In the genomic region with DNA sequence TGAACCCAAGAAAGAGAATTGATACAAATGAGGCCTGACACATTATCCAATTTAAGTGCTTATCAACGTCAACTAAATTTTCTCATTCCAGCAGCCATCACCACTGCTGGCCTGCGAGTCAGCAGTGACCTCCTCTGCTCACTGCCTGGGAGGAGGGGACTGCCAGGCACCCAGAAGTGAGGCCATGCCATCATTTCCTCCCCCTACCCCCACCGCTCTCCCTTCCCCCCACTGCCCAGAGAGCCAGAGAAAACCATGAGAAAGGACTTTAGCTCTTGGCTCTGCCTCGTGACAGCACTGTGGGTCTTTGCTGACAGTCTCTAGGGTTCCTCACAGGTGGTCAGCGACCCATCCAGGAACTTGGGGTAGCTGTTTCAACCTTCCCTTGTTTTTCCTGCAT, we compare ENCODE assay signal across 8 mouse cellular contexts. TPM values are rescaled to one million over a fixed set of nuclear protein-coding genes. Genes with fewer than 3 reads are reported as not detected.
DNase-seq lines count a peak whose midpoint lies in the region; ATAC-seq and TF ChIP-seq lines count a peak whose summit lies in the region.

No protein-coding gene starts in this region.

- WGBS in kidney, adult 2 months: 37% methylated on average over 5 of the region's 5 CpGs
- WGBS in kidney, embryonic 15.5 days: 30% methylated on average over 5 of the region's 5 CpGs
- 21% methylated on average over 5 of the region's 5 CpGs for WGBS in bone marrow, adult 2 months
- WGBS in limb, embryonic 13.5 days: 40% methylated on average over 5 of the region's 5 CpGs
- WGBS in forebrain, embryonic 12.5 days: 52% methylated on average over 5 of the region's 5 CpGs

- no peak for ATAC-seq in kidney, embryonic 15.5 days (replicated peaks; ENCODE audit: low FRiP score)
- no peak for ATAC-seq in limb, embryonic 13.5 days (ENCODE audit: low FRiP score, low read depth)
- no peak for ATAC-seq in forebrain, embryonic 12.5 days (ENCODE audit: low FRiP score)

- no peaks in the 10 kb centered on the region for H3K4me1 ChIP-seq in kidney, adult 2 months (ENCODE audit: control insufficient read depth, insufficient read depth, low read length)
- peaks cover 15% of the 10 kb centered on the region for H3K4me1 ChIP-seq in kidney, embryonic 15.5 days
- peaks cover 54% of the 10 kb centered on the region for H3K4me1 ChIP-seq in E14TG2a.4 (replicated peaks; ENCODE audit: low read depth, low read length)
- peaks cover 1% of the 10 kb centered on the region; the same call in 1 of the 2 replicates for H3K4me1 ChIP-seq in bone marrow, adult 2 months (ENCODE audit: control insufficient read depth, insufficient read depth, low read length)
- H3K4me1 ChIP-seq in limb, embryonic 13.5 days: peaks cover 4% of the 10 kb centered on the region; the same call in 1 of the 2 replicates
- peaks cover 9% of the 10 kb centered on the region for H3K4me1 ChIP-seq in forebrain, embryonic 12.5 days

- no peak for TF ChIP-seq CTCF in kidney, adult 2 months (conservative IDR thresholded peaks at IDR 0.05; ENCODE audit: insufficient read depth, insufficient read length, low read depth, low read length)
- TF ChIP-seq CTCF in E14TG2a.4 (conservative IDR thresholded peaks at IDR 0.05; ENCODE audit: low read length): no peak
- no peak for TF ChIP-seq CTCF in bone marrow, adult 2 months (IDR thresholded peaks at IDR 0.05; ENCODE audit: control insufficient read depth, insufficient read depth, low read length)

- no peak overlapping the region for H3K27ac ChIP-seq in kidney, adult 2 months (ENCODE audit: insufficient read depth, low read depth, low read length)
- no peak overlapping the region for H3K27ac ChIP-seq in kidney, embryonic 15.5 days
- no peak overlapping the region; the same call in 1 of the 2 replicates for H3K27ac ChIP-seq in bone marrow, adult 2 months (ENCODE audit: control insufficient read depth, insufficient read depth, low read depth, low read length, poor library complexity)
- no peak overlapping the region for H3K27ac ChIP-seq in limb, embryonic 13.5 days
- H3K27ac ChIP-seq in forebrain, embryonic 12.5 days: no peak overlapping the region

- no peaks in the 10 kb centered on the region for H3K36me3 ChIP-seq in kidney, adult 2 months (ENCODE audit: control insufficient read depth, insufficient read depth, low read length)
- no peaks in the 10 kb centered on the region for H3K36me3 ChIP-seq in kidney, embryonic 15.5 days
- H3K36me3 ChIP-seq in E14TG2a.4 (ENCODE audit: insufficient read depth, low read length): peaks cover 6% of the 10 kb centered on the region; the same call in 1 of the 2 replicates
- H3K36me3 ChIP-seq in limb, embryonic 13.5 days: no peaks in the 10 kb centered on the region
- 0 out of 2 replicates have a peak, but pooled peaks cover 3% of the 10 kb centered on the region for H3K36me3 ChIP-seq in forebrain, embryonic 12.5 days (replicated peaks)

- no peak for TF ChIP-seq POLR2A in kidney, adult 2 months (IDR thresholded peaks at IDR 0.05; ENCODE audit: low read depth, low read length)
- peak; percentile 18; the same call in 1 of the 2 replicates for TF ChIP-seq POLR2A in bone marrow, adult 2 months (IDR thresholded peaks at IDR 0.05; ENCODE audit: borderline replicate concordance, control insufficient read depth, low read depth, low read length)

- no peaks in the 10 kb centered on the region for H3K9me3 ChIP-seq in kidney, embryonic 15.5 days (replicated peaks)
- no peaks in the 10 kb centered on the region for H3K9me3 ChIP-seq in E14TG2a.4 (ENCODE audit: low read length)
- no peaks in the 10 kb centered on the region for H3K9me3 ChIP-seq in limb, embryonic 13.5 days
- H3K9me3 ChIP-seq in forebrain, embryonic 12.5 days: no peaks in the 10 kb centered on the region

- no peak overlapping the region for H3K4me3 ChIP-seq in kidney, adult 2 months (ENCODE audit: insufficient read depth, low read depth, low read length)
- no peak overlapping the region for H3K4me3 ChIP-seq in kidney, embryonic 15.5 days (replicated peaks)
- peak overlapping the region; percentile 17; the same call in 1 of the 2 replicates for H3K4me3 ChIP-seq in E14TG2a.4 (replicated peaks; ENCODE audit: low read length)
- no peak overlapping the region for H3K4me3 ChIP-seq in bone marrow, adult 2 months (replicated peaks; ENCODE audit: control insufficient read depth, low read depth, low read length)
- H3K4me3 ChIP-seq in limb, embryonic 13.5 days: no peak overlapping the region
- no peak overlapping the region for H3K4me3 ChIP-seq in forebrain, embryonic 12.5 days (replicated peaks)

- H3K9ac ChIP-seq in kidney, embryonic 15.5 days: no peak overlapping the region
- H3K9ac ChIP-seq in limb, embryonic 13.5 days: peak overlapping the region; percentile 8; the same call in 1 of the 2 replicates
- H3K9ac ChIP-seq in forebrain, embryonic 12.5 days: no peak overlapping the region

- H3K4me2 ChIP-seq in kidney, embryonic 15.5 days: no peak overlapping the region
- H3K4me2 ChIP-seq in limb, embryonic 13.5 days (replicated peaks): no peak overlapping the region
- no peak overlapping the region for H3K4me2 ChIP-seq in forebrain, embryonic 12.5 days

- no peaks in the 10 kb centered on the region for H3K27me3 ChIP-seq in kidney, adult 2 months (replicated peaks; ENCODE audit: control insufficient read depth, insufficient read depth, low read length)
- no peaks in the 10 kb centered on the region for H3K27me3 ChIP-seq in kidney, embryonic 15.5 days
- H3K27me3 ChIP-seq in E14TG2a.4 (ENCODE audit: insufficient read depth, low read length): no peaks in the 10 kb centered on the region; the same call in 1 of the 2 replicates
- H3K27me3 ChIP-seq in limb, embryonic 13.5 days: 0 out of 2 replicates have a peak, but pooled peaks cover 5% of the 10 kb centered on the region
- 0 out of 2 replicates have a peak, but pooled peaks cover 4% of the 10 kb centered on the region for H3K27me3 ChIP-seq in forebrain, embryonic 12.5 days

- peak; percentile 27 for DNase-seq in kidney, adult 2 months
- DNase-seq in natural killer cell, adult 2 months (ENCODE audit: low spot score in 2 of 2): no peak
- DNase-seq in layer of hippocampus, adult 11-12 months (ENCODE audit: low spot score): no peak

RNA-seq across cellular contexts. Expression of a gene that starts 56.6 kb away (rescaled TPM):
- 5.9 and 6.4 TPM in 2 replicates for polyA plus RNA-seq in kidney, adult 2 months (2012; rRNA removed)
- 6.3 TPM in 2 replicates for polyA plus RNA-seq in kidney, embryonic 15.5 days (2015; fragmentation: Nextera tagmentation; extraction: Ambion mirVana)
- 2.0 and 8.8 TPM in 2 replicates for polyA plus RNA-seq in bone marrow, adult 2 months (2011; ENCODE audit: insufficient read depth, insufficient read length, low replicate concordance, missing spikeins)
- 1.5 and 1.6 TPM in 2 replicates for polyA plus RNA-seq in limb, embryonic 13.5 days (2015; fragmentation: Nextera tagmentation; extraction: Ambion mirVana)
- polyA plus RNA-seq in forebrain, embryonic 12.5 days (2016; fragmentation: Nextera tagmentation; extraction: Ambion mirVana): 17.1 and 17.6 TPM in 2 replicates
